Mouse (Mus musculus) spleen, adult 12 weeks (tissue): Measurements from ENCODE around the gene Carhsp1.
A peak's percentile ranks its signal among the peaks of the same experiment; 100 is the strongest.

Source experiments
- DNase-seq: peaks from one replicate; pipeline ENCODE4 v3.0.0; 2022; ENCODE audit warnings: low spot score

The Carhsp1 gene

GRCm38 (mm10) chr16:8671551-8672349 is at the start of gene Carhsp1:
Gene Carhsp1 (minus strand): TSS chr16:8672155.
- DNase-seq = peak; percentile 96

GRCm38 (mm10) chr16:8720447-8720846 is 48.5 kb upstream of the Carhsp1 start:
- no peak for DNase-seq

- no peak for DNase-seq
Observed at GRCm38 (mm10) chr16:8717744-8718143, 45.8 kb upstream of the Carhsp1 start.

DNA sequence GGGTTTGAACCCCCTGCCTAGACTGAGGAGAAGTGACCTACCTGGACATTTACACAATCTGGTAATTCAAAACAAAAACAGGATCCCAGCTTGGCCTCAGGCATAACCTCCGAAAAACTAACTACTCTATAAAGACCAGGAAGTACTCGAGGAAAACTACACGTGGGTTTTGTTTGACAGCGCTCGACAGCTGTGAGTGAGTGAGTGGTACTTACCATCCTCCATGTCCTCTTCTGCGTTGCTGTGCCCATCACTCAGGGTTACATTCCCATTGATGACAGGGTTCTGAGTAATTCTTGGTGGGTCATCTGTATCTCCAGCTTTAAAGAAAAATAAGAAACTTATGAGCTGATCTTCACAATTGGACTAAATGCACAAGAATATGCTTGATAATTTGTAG is 44.3 kb upstream of the Carhsp1 start:
- DNase-seq = no peak

DNA sequence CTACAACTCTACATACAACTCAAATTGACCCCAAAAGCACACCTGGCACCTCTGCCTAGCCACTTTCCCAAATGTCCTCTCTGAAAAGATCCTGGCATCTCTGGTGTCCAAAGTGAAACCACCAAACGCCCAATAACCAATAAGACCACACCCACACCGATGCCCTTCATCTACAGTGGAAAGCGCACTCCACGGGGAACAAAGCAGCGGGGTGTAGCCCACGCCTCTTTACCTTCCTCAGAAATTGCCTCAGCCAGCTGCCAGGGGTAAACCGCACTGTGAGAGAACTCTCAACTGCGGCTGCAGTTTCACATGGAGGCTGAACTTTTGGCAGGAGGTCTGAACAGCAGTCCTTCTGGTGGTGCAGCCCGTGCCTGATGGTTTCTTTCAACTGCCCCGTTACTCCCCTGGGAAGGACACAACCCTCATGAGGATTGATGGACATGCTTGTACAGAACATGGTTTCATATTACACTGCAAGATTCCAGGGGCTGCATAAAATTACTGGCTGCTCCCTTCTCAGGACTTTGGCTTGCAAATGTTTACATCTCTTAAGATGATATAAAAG is 43.6 kb upstream of the Carhsp1 start:
- no peak for DNase-seq

DNA sequence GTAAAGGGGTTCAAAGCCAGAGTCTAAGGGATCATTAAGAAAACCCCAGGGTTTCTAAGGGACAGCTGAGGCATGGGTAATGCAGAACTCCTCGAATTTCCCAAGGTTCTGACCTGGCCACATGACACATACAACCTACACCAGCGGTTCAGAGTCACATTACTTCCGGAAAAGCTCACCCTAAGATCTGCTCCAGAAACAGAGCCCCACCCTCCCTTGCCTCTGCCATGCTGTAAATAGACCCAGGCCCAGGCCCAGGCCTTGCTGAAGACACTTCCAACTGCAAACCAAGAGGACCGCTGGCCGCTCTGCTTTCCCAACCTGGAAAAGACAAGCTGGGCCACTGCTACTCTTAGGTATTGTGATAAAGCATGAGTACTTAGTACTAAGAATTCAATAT is 42.9 kb upstream of the Carhsp1 start:
- no peak for DNase-seq

GRCm38 (mm10) chr16:8711998-8712397 is 40.0 kb upstream of the Carhsp1 start:
- no peak for DNase-seq

DNA sequence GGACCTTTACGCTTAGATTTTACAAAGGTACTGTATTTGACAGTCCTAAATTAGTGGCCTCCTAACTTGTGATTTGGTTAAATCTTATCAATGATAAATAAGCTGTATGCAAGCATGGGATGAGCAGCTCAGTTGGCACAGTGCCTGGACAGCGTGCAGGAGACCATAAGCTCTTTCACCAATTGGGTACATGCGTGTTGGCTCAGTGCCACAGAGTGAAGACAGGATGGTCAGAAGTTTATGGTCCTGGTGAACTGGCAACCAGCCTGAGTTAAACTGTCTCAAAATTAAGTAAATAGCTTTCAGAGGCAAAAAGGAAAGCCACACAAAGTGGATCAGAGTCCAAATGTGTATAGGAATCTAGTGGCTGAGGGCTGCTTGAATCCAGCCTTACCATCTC is 28.6 kb upstream of the Carhsp1 start:
- no peak for DNase-seq

- DNase-seq = no peak
Observed at GRCm38 (mm10) chr16:8699556-8699955, 27.6 kb upstream of the Carhsp1 start.

GRCm38 (mm10) chr16:8691206-8691605 is 19.3 kb upstream of the Carhsp1 start:
- no peak for DNase-seq

DNA sequence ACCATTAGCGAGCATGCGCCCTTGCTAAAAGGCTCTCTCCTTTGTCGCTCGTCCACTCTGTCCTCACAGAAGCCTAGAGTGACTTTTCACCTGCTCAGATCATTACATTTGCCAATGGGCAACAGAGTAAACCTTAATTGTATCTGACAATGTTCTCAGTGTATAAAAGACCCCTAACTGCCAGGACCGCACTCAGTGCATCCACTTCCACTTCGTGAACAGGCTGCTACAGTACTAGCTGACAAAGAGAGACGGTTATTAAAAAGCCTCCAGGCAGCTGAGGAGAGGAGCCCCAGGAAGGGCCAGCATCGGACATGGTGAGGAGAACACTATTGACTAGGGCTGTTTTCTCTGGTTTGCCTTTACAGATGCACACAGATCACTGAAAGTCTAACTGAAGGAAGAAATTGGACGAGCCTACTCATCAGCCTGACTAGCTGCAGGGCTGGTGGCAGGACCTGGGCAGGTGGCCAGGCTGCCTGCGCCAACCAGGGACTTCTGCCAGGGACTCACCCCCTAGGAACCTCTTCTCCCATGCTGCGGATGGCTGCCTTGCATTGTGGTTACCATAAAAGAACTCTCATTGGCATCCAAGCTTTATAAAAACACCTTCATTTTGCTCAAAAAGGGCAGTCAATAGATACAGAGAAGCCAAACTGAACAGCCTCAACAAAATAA is 18.2 kb upstream of the Carhsp1 start:
- no peak for DNase-seq

DNA sequence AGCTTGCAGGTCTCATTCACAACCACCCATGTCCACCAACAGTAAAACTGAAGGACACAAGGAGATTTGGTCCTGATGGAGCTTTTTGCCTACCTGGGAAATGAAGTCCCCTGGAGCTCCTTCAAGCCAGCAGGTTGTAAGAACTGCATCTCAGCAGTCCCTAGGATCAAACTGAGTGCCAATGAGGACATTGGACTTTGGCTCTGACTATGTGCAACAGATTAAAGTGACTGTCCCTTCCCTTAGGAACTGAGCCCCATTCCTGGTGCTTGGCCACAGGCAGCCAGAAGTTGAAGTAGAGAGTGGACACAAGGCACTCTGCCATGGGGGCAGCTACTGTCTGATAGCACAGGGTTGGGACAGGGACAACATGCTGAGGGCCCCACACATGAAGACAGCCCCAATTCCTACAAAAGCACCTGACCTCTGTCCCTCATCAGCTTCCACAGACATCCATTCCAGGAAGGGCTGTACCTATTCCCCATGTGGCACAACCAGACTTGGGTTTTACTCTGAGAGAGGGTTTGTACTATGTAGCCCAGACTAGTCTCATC is 15.7 kb upstream of the Carhsp1 start:
- no peak for DNase-seq

GRCm38 (mm10) chr16:8686871-8687535 is 15.0 kb upstream of the Carhsp1 start:
- DNase-seq = peak; percentile 76

GRCm38 (mm10) chr16:8686121-8686870 is 14.3 kb upstream of the Carhsp1 start:
- DNase-seq = peak; percentile 75

GRCm38 (mm10) chr16:8685087-8685486 is 13.1 kb upstream of the Carhsp1 start:
- no peak for DNase-seq

DNA sequence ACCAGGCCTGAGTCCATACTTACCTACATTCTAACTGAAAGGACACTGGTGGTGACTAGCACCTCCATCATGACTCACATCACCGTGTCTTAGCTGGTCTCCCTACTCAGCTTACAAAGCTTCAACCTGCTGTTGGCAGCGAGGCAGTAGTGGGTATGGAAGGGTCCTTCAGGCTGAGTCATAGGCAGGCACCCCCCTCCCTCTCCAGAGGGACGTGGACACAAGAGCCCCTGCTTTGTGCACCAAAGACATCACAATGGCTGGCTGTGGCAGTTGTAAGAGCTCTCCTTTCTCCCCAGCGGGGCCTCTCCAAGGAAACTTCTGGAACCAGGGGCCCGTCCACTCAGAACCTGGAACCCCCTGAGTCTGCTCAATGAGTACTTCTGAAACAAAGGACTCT is 8.5 kb upstream of the Carhsp1 start, which contains the start of gene Gm5767:
Gm5767 (plus strand) TSS at position 301 of the 400 bp plus-strand sequence.
- no peak for DNase-seq

DNA sequence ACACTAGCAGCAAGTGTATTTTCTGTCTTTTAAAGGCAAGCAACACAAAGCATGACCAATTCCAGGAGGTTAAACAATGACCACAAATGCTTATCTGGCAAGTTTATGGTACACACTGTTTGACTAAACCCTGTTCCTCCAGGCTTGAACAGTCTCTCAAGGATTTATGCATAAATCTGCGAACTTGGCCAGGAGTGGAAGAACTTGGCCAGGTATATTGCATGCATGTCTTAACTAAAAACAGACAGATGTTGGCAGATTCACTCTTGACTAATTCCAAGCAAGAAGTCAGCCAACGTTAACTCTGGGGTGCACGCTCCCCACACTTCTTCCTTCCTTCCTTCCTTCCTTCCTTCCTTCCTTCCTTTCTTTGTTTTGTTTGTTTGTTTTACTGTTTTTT is 7.8 kb upstream of the Carhsp1 start:
- no peak for DNase-seq

DNA sequence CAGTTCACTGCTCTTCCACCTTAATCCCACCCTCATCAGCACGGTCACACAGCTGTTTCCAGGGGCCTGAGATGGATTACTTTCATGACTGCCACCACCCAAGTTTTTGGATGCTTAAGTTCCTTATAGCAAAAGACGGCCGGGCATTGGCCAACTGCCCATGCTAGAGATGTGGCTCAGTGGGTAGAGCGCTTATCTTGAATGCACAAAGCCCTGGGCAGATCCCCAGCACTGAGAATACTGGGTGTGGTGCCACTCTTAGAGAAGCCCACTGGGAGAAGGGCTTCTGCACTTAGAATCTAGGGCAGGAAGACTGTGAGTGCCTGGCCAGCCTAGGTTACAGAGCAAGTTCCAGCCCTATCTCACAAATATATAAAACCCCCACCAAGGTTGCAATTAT is 6.7 kb upstream of the Carhsp1 start:
- DNase-seq = peak; percentile 63

- peak; percentile 65 for DNase-seq
Observed at GRCm38 (mm10) chr16:8678035-8678434, 6.1 kb upstream of the Carhsp1 start.

GRCm38 (mm10) chr16:8676800-8677199 is 4.8 kb upstream of the Carhsp1 start:
- DNase-seq = peak; percentile 60

GRCm38 (mm10) chr16:8676228-8676627 is 4.3 kb upstream of the Carhsp1 start:
- DNase-seq = peak; percentile 47
